In the genomic region with DNA sequence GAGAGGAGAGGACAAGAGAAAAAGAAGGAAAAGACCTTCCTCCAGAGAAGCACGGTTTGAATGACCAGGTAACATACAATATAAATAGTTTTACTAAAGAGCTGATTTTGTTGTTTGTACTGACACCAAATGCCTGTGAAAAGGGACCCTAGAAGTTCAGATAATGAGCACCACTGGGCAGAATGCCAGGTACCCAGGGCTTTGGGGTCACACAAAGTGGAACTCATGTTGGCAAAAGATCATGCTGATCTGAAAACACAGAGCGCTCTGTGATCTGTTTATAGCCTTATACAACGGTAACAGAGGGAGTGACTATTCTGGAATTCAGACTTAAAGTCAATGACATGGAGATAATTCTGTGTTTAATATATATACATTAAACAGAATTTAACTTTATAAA, we compare ENCODE assay signal across 28 mouse cellular contexts. TPM values are rescaled to one million over a fixed set of nuclear protein-coding genes. Genes with fewer than 3 reads are reported as not detected.
A peak's percentile ranks its signal among the peaks of the same experiment; 100 is the strongest.
DNase-seq lines count a peak whose midpoint lies in the region; ATAC-seq and TF ChIP-seq lines count a peak whose summit lies in the region.
"Had no signal": no experiment of that assay in that cellular context is flagged by ENCODE, and none has a peak within 500 bp of the region (broad histone marks: within the 10 kb centered on the region; RNA-seq: fewer than 3 reads in every experiment).

No protein-coding gene starts in this region.

- WGBS in heart, postnatal 0 days = 40% methylated on average over 3 of the region's 3 CpGs

- no peak for TF ChIP-seq EP300 in heart, postnatal 0 days (IDR thresholded peaks at IDR 0.05; ENCODE audit: low read depth)

- peak; percentile 53; the same call in 1 of the 2 replicates for ATAC-seq in heart, postnatal 0 days (ENCODE audit: insufficient read depth, low read depth)
- ATAC-seq: forebrain, embryonic 14.5 days; forebrain, postnatal 0 days; hindbrain, postnatal 0 days; inflammation-experienced regulatory T-cells, adult 6 months; intestine, embryonic 16.5 days; Patski had no signal

- no peak for TF ChIP-seq CTCF in heart, postnatal 0 days (IDR thresholded peaks at IDR 0.05; ENCODE audit: low read depth)

- H3K9ac ChIP-seq in heart, postnatal 0 days (replicated peaks; ENCODE audit: low read depth, low read length) = no peak overlapping the region
- H3K9ac ChIP-seq: embryonic facial prominence, embryonic 12.5 days; embryonic facial prominence, embryonic 15.5 days; forebrain, postnatal 0 days; heart, embryonic 13.5 days; hindbrain, embryonic 14.5 days had no signal

- intact Hi-C loops in heart, postnatal 25 days (cut with DNase I) = no loop called here
- intact Hi-C loops in heart, postnatal 10 days (cut with DNase I) = no loop called here

- peaks cover 10% of the 10 kb centered on the region; the same call in 1 of the 2 replicates for H3K9me3 ChIP-seq in heart, postnatal 0 days (replicated peaks; ENCODE audit: control insufficient read depth, low read length)
- H3K9me3 ChIP-seq: G1E had no signal

- H3K27ac ChIP-seq in heart, postnatal 0 days (ENCODE audit: low read depth) = no peak overlapping the region
- H3K27ac ChIP-seq: embryonic facial prominence, embryonic 12.5 days; embryonic facial prominence, embryonic 15.5 days; gastrocnemius, adult 2 months; heart, embryonic 13.5 days; hindbrain, embryonic 14.5 days; hindbrain, postnatal 0 days had no signal

- no peak overlapping the region for H3K4me3 ChIP-seq in heart, postnatal 0 days (ENCODE audit: low read depth, low read length)
- H3K4me3 ChIP-seq: embryonic facial prominence, embryonic 12.5 days; embryonic facial prominence, embryonic 15.5 days; gastrocnemius, adult 2 months; heart, embryonic 13.5 days had no signal

- no peak overlapping the region for H3K4me2 ChIP-seq in heart, postnatal 0 days (ENCODE audit: low read depth, low read length)
- H3K4me2 ChIP-seq: embryonic facial prominence, embryonic 12.5 days; embryonic facial prominence, embryonic 15.5 days; heart, embryonic 13.5 days; hindbrain, embryonic 14.5 days had no signal

- H3K27me3 ChIP-seq in heart, postnatal 0 days (ENCODE audit: control insufficient read depth, insufficient read depth, low read length) = no peaks in the 10 kb centered on the region
- H3K27me3 ChIP-seq: CH12.LX; embryonic facial prominence, embryonic 12.5 days; embryonic facial prominence, embryonic 15.5 days; heart, embryonic 13.5 days had no signal

- peak; percentile 42 to 48 for DNase-seq in heart, adult 18-20 months
- DNase-seq in heart, adult 9 months (ENCODE audit: low spot score in 2 of 2) = no peak
- no peak for DNase-seq in heart, postnatal 0 days (ENCODE audit: low spot score)
- DNase-seq in heart, postnatal 25 days (ENCODE audit: low spot score) = no peak
- peak; percentile 51 to 54 for DNase-seq in heart, postnatal 10 days
- DNase-seq in heart, postnatal 4 days = peak; percentile 74
- no peak for DNase-seq in embryo, embryonic 10.5 days (ENCODE audit: low spot score)
- DNase-seq: adrenal gland, postnatal 10 days; adrenal gland, postnatal 36 days; B cell, adult 2 months; cerebellum, adult 18-20 months; cerebellum, adult 9-10 months; cerebellum, postnatal 14 days; forebrain, postnatal 0 days; gastrocnemius, adult 2 months; gastrocnemius, postnatal 14 days; kidney, adult 18-20 months had no signal

- peaks cover 1% of the 10 kb centered on the region; the same call in 1 of the 2 replicates for H3K4me1 ChIP-seq in heart, postnatal 0 days (ENCODE audit: control insufficient read depth, insufficient read depth)
- H3K4me1 ChIP-seq: embryonic facial prominence, embryonic 12.5 days; embryonic facial prominence, embryonic 15.5 days; heart, embryonic 13.5 days had no signal

- H3K36me3 ChIP-seq in heart, postnatal 0 days (replicated peaks; ENCODE audit: control insufficient read depth, insufficient read depth, low read length) = peaks cover 29% of the 10 kb centered on the region; the same call in 1 of the 2 replicates
- H3K36me3 ChIP-seq: embryonic facial prominence, embryonic 12.5 days; embryonic facial prominence, embryonic 15.5 days; G1E; heart, embryonic 13.5 days had no signal

RNA-seq across cellular contexts. Expression of a gene that starts 11.8 kb away (rescaled TPM):
- 100 to 1,000 TPM; 181 to 202 TPM for total RNA-seq in heart, adult 18-20 months (2021)
- total RNA-seq in heart, postnatal 0 days (2014; rRNA removed; ENCODE audit: low replicate concordance) = 97.9 and 117 TPM in 2 replicates
- polyA plus RNA-seq in heart, postnatal 0 days (2015; fragmentation: Nextera tagmentation; extraction: Ambion mirVana) = 135 and 143 TPM in 2 replicates
- total RNA-seq in heart, postnatal 25 days (2021) = 100 to 1,000 TPM; 211 to 227 TPM
- total RNA-seq in heart, postnatal 10 days (2021) = 100 to 1,000 TPM; 205 to 214 TPM
- 100 to 1,000 TPM; 145 to 172 TPM for total RNA-seq in heart, postnatal 4 days (2021)
- total RNA-seq: CH12.LX had no signal
- polyA plus RNA-seq: G1E; inflammation-experienced regulatory T-cells, adult 6 months; Patski had no signal

Comparison
In these comparisons a context has a peak if more than half of its experiments do, and no peak if none do; other contexts are left out.
1. DNase-seq: peak in heart, adult 18-20 months (2 of 2), heart, postnatal 10 days (2 of 2) and heart, postnatal 4 days (single experiment); none in heart, adult 9 months (0 of 2), heart, postnatal 0 days (single experiment), heart, postnatal 25 days (single experiment) and embryo, embryonic 10.5 days (single experiment).